Mouse (Mus musculus): ENCODE data around the gene Tifab. TPM values are rescaled to one million over a fixed set of nuclear protein-coding genes. Genes with fewer than 3 reads are reported as not detected.

Tifab gene
- polyA plus RNA-seq, 1 experiment: 2.8 TPM

DNA sequence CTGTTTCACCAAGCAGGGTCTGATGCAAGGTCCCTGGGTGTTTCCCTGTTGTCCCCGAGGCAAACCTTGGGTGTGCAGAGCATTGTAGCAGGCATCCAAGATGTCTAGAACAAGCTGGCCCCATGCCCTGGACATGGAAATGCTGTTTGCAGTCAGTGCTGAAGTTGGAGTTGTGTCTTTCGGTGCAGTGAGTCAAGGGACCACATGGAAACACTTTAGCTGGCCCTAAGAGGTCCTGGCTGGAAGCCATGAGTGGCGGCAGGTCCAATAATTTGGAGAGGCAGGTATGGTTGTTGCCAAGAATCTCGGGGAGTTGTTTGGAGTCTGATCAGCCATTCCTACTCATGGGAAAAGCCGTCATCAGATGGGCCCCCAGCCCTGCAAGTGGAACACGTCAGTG is 14.9 kb downstream of the Tifab start:
- H3K27ac ChIP-seq (replicated peaks; ENCODE audit: low read depth, low read length): no peak overlapping the region

DNA sequence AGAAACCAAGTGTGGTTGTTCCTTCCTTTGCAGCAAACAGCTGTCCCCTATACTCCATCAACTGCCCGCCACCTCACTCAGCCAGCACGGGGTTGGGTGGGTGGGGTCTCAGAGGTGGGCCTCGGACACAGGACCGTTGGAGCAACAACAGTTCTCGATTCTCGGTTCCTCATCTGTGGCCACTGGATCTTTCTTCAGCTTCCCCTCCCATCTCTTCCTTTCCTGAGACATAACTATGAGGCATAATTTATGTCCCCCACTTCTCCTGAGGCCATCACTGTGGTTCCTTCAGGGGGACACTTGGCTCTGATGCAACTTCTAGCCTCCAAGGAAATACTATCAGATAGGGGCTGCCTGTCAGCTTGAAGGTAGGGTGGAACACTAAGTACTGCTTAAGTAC is 15.8 kb downstream of the Tifab start:
- H3K27ac ChIP-seq (replicated peaks; ENCODE audit: low read depth, low read length): no peak overlapping the region
- H3K4me1 ChIP-seq (ENCODE audit: control insufficient read depth, insufficient read depth, insufficient read length, low read length): peaks cover 2% of the 10 kb centered on the region; the same call in 1 of the 2 replicates
- no peak overlapping the region for H3K4me3 ChIP-seq (ENCODE audit: insufficient read depth, low read depth, low read length)

More for the DNA sequence above, 14.9 kb downstream of the Tifab start:
- H3K4me1 ChIP-seq (ENCODE audit: control insufficient read depth, insufficient read depth, insufficient read length, low read length): peaks cover 2% of the 10 kb centered on the region; the same call in 1 of the 2 replicates
- H3K4me3 ChIP-seq (ENCODE audit: insufficient read depth, low read depth, low read length): no peak overlapping the region

DNA sequence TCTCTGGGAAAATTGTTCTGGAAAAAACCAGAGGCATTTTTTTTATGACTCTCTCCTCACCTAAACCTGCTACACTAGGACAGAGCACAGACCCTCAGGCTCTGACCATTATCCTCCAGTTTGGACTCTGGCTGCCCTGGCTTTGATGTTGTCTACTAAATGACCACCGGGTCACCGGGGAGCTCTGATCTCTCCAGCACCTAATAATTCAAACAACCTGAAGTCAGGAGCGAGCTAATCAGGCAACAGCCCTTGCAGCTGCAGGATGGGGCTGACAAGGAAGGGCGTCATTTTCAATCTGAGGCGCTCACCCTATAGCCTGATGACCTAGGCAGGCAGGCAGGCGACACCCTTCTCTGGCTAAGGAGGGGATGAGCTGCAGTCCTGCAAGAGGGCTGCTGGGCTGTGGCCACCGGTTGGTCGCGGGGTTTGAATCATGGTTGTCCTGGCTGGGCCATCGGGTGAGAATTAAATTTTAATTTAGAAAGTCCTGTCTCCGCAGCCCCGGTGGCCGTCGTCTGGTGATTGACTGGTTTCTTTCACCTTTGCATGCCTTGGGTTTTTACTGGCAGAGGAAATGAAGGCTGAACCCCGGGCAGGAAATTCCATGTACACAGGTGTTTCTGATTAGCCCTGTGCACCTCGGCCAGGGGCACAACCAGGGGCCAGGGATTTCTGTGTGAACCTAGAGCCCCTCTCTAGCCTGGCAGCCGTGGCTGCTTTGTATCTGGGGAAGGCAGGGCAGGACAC is 18.9 kb downstream of the Tifab start:
- Histone ChIP-seq H3K4me3 (ENCODE audit: insufficient read depth, low read depth, low read length) (no peak overlapping the region), H3K27ac (replicated peaks; ENCODE audit: low read depth, low read length) (no peak overlapping the region), H3K4me1 (ENCODE audit: control insufficient read depth, insufficient read depth, insufficient read length, low read length) (peaks cover 2% of the 10 kb centered on the region; the same call in 1 of the 2 replicates)

DNA sequence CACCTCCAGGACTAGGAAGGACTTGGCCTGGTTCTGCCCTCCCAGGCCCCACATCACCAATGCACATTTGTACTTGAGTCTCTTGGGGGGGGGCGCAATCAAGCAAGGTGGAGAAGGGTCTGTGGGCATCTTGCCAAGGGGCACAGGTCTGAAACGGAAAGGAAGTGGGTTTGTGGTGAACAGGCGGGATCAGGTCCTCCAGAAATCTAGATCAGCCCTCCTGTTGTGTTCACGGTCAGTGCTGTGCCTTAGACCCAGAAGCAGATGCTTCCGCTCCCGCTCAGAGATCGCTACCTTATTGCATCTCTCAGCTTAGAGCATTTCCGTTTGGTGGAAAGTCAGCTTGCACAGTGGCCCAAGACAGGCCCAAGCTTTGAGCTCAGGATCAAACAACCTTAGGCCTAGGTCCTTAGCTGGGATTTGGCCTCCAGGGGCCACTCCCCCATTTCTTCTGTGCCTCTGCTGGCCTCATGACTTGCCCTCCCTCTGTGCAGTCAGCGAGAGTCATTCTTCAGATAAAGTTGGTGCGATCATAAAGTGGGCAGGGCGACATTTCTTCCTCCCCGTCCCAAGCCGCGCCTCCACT is 19.6 kb downstream of the Tifab start:
- Histone ChIP-seq H3K27ac (replicated peaks; ENCODE audit: low read depth, low read length) (no peak overlapping the region), H3K4me3 (ENCODE audit: insufficient read depth, low read depth, low read length) (no peak overlapping the region), H3K4me1 (ENCODE audit: control insufficient read depth, insufficient read depth, insufficient read length, low read length) (peaks cover 2% of the 10 kb centered on the region; the same call in 1 of the 2 replicates)

DNA sequence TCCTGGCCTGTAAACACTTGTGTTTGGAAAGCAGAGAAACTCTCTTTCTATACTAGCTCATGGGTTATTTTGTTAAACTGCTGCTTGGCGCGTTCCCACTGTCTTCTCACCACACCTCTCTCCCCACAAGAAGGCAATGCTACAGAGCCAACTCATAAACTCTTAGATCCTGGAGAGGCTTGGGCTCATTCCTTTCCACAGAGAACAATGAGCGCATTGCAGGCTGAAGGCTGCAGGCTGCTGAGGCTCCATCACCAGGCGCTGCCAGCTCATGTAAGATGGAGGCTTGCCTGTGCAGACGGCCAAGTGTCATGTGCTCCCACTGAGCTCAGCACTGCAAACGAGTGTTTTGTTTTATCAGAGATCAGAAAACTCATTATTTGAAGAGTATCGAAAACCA is 23.0 kb downstream of the Tifab start:
- Histone ChIP-seq H3K4me3 (ENCODE audit: insufficient read depth, low read depth, low read length) (no peak overlapping the region), H3K27ac (replicated peaks; ENCODE audit: low read depth, low read length) (no peak overlapping the region), H3K4me1 (ENCODE audit: control insufficient read depth, insufficient read depth, insufficient read length, low read length) (no peaks in the 10 kb centered on the region)

DNA sequence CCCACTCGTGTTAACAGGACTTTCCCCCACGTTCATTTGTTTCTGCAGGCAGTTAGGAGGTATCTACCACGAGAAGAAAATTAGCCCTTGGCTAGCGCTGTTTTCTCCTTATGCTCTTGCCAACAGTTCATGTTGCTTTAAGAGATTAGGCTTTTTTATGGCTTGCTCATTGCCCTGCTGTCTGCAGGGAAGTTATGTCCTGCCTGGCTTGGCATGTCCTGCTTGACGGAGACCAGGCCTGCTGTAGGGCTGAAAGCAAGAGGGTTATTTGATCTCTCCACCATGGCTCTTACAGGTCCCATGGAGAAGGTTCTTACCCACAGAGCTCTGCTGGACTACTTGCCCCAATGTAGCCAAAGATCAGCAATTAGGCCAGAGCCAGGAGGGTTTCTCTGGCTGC is 23.6 kb downstream of the Tifab start:
- Histone ChIP-seq H3K27ac (replicated peaks; ENCODE audit: low read depth, low read length) (no peak overlapping the region), H3K4me3 (ENCODE audit: insufficient read depth, low read depth, low read length) (no peak overlapping the region), H3K4me1 (ENCODE audit: control insufficient read depth, insufficient read depth, insufficient read length, low read length) (no peaks in the 10 kb centered on the region)

DNA sequence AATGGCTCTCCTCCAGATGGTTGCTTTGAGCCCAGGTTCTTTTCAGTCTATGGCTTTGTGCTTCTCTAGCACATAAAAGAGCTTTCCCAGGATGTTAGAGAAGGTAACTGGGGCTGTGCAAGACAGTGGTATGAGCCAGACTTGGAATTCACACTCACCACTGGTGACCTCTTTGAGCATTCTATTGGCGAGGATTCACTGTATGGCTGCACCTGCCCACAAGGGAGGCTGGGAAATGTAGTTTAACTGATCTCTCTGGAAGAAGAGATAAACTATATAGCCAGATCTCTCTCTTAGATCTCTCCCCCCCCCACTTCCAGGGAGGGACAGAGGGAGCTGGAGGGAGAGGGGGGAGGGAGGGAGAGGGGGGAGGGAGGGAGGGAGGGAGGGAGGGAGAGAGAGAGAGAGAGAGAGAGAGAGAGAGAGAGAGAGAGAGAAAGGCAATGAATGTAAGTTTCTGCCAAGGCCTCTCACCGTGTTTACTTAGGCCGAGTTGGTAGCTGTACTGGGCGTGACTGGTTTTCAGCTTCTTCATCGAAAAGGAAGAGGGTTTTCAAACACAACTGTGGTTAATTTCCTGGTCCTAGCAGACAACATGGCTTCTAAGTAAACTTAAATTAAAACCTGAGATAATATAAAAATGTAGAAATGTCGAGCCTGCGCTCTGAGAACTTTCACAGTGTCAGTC is 25.8 kb downstream of the Tifab start:
- no peak overlapping the region for H3K27ac ChIP-seq (replicated peaks; ENCODE audit: low read depth, low read length)
- H3K4me3 ChIP-seq (ENCODE audit: insufficient read depth, low read depth, low read length): no peak overlapping the region
- H3K4me1 ChIP-seq (ENCODE audit: control insufficient read depth, insufficient read depth, insufficient read length, low read length): no peaks in the 10 kb centered on the region

DNA sequence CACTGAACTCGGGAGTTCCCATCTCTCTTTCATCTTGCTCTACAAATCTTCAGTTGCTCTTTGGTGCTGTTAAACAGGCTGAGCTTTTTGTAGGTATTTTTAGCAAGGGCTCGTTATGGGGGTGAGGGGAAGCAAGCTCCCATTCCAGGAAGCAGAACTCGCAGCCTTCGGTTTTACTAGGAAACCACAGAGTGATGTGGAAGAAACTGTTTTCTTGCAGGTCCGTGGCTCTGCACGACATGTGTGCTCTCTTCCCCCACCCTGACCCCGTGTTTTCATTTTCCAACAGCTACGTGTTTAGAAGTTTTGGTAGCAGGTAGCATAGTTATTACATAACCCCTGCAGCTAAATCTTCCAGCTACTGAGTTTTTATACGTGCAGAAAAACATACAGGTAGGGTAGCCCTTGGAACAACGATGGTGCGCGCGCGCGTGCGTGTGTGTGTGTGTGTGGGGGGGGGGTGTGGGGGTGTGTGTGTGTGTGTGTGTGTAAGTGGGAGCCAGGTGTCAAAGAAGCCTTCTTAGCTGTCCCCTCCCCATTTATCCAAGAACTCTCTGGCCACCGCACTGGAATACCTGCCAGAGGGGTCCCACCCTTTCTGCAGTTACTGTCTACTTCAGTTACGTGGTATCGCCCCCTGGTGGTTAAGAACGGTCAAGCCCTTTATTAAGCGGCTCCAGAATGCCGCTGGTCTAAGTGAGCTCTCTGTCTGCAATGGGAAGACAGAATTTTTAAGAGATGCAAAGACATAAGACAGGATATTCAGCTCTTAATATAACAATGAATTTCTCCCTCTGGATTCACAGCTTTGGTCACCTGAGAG is 27.1 kb downstream of the Tifab start:
- Histone ChIP-seq H3K4me1 (ENCODE audit: control insufficient read depth, insufficient read depth, insufficient read length, low read length) (no peaks in the 10 kb centered on the region), H3K27ac (replicated peaks; ENCODE audit: low read depth, low read length) (no peak overlapping the region), H3K4me3 (ENCODE audit: insufficient read depth, low read depth, low read length) (peak overlapping the region; percentile 26; the same call in 1 of the 2 replicates)

DNA sequence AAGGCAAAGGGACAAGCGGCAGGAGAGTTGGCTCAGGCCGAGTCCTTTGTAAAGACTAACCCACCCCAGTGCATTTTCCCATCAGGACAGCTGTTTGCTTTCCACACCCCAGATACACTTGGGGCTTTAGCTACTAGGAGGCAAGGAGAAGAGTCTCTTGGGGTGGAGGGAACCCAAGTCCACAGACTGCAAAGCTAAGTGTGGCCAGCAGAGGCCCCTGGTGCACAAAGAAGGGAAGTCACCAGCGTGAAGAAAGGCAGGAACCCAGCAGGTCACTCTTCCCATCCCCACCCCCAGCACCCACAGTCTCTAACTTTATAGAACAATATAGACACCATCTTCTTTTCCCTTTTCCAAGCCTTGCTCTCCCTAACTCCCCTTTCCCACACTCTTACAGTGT is 33.2 kb downstream of the Tifab start:
- Histone ChIP-seq H3K4me1 (ENCODE audit: control insufficient read depth, insufficient read depth, insufficient read length, low read length) (no peaks in the 10 kb centered on the region), H3K4me3 (ENCODE audit: insufficient read depth, low read depth, low read length) (no peak overlapping the region), H3K27ac (replicated peaks; ENCODE audit: low read depth, low read length) (no peak overlapping the region)

DNA sequence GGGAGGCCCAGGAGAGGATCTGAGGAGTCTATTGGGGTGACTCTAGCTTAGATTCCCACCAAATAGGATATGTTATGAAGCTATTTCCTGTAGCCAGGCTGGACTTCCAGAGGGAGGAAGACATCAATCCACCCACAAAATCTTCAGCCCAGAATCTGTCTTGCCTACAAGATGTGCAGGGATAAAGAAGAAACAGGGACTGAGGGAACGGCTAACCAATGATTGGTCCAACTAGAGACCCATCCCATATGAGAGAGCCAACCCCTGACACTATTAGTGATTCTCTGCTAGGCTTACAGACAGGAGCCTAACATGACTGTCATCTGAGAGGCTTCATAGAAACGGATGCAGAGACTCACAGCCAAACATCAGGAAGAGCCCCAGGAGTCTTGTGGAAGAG is 34.7 kb downstream of the Tifab start:
- Histone ChIP-seq H3K4me3 (ENCODE audit: insufficient read depth, low read depth, low read length) (no peak overlapping the region), H3K27ac (replicated peaks; ENCODE audit: low read depth, low read length) (no peak overlapping the region), H3K4me1 (ENCODE audit: control insufficient read depth, insufficient read depth, insufficient read length, low read length) (no peaks in the 10 kb centered on the region)

DNA sequence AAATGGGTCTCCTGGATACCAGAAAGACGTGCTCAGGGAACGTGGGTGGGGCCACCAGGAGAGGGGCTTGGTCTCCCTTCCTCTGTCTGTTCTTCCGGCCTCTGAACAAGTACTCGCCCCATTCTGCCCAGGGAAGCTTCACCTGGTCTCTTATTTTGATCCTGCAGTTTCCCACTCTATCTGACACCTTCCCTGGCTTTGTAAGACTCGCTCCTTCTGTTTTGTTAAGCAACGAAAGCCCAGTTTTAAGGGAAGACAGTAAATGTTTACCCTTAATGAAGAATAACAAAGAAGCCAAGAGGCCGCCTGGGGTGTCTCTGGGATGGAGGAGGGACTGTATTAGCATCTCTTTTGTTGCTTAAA is 35.6 kb downstream of the Tifab start:
- Histone ChIP-seq H3K4me3 (ENCODE audit: insufficient read depth, low read depth, low read length) (no peak overlapping the region), H3K27ac (replicated peaks; ENCODE audit: low read depth, low read length) (no peak overlapping the region), H3K4me1 (ENCODE audit: control insufficient read depth, insufficient read depth, insufficient read length, low read length) (no peaks in the 10 kb centered on the region)

DNA sequence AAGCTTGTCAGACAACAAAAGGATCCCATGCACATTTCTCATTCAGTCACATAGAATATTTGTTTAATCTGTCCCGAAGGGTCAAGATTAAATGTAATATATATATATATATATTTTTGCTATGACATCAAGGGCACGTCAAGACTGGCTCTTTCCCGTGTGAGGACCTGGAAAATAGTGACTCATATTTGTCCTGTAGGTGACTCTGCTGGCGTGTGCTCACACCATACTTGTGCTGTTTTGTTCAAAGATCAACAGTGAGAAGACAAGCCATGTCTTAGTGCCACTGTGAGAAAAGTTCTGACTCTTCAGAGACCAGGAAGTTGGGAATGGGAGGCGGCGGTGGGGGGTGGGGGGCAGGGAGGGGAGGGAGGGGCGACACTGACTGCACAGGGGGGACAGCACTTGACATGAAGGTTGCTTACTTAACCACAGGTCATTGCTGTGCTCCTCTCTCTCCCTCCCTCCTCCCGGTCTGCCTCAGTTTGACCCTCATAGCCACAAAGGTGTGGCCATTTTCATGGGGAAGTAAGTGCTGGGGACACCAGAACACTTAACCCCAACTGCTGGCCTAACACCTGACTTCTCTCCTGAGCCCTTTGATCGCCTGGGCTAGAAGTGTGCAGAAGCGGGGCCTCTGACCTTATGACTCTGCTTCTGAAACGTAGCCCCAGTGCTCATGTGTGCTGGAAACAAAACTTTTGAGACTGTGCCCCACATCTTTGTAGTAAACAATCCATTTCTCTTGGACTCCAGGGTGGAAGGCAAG is 36.1 kb downstream of the Tifab start:
- H3K27ac ChIP-seq (replicated peaks; ENCODE audit: low read depth, low read length): no peak overlapping the region
- H3K4me3 ChIP-seq (ENCODE audit: insufficient read depth, low read depth, low read length): no peak overlapping the region
- H3K4me1 ChIP-seq (ENCODE audit: control insufficient read depth, insufficient read depth, insufficient read length, low read length): no peaks in the 10 kb centered on the region

DNA sequence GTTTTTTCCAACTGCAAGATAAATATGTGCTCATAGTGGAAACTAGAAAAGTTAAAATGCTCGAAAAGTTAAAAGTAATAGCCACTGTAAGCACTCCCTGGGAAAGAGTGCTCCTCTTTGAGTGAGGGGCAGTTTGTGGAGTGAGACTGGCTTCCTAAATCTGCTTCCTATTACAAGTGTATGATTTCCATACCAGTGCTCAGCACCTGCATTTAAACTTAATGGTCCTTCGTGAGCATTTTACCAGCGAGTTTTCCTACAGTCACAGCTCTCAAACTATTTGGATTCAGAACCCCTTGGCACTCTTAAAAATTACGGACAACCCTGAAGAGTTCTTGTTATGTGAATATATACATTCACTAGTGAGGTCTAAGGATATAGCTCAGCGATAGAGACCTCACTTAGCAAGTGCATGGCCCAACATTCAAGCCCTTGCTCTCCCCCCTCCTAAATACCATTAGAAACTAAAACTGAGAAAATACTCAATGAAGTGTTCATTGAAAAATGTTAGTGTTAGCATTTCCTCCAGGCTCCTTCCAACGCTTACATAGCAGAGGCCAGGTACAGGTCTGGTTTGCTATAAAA is 39.4 kb downstream of the Tifab start:
- no peak overlapping the region for H3K4me3 ChIP-seq (ENCODE audit: insufficient read depth, low read depth, low read length)
- H3K4me1 ChIP-seq (ENCODE audit: control insufficient read depth, insufficient read depth, insufficient read length, low read length): peaks cover 8% of the 10 kb centered on the region
- no peak overlapping the region for H3K27ac ChIP-seq (replicated peaks; ENCODE audit: low read depth, low read length)

DNA sequence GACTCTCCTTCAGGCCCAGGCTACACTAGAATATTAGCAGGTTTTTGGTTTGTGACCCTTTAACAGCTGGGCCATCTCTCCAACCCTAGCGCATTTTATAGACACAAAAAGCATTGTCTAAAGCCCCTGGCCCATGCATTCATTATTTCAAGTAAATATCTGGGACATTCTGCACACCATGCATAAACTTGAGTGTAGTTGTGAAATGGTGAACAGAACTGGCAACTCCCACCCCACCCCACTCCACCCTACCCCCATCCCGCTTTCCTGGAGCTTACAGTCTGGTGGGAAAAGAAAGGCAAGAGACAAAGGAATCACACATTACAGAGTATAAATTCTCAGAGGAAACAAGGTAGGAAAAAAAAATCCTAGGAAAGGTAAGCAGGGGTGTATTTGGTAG is 42.5 kb downstream of the Tifab start, which contains the start of gene H2afy:
H2afy (minus strand) TSS at position 162 of the 400 bp plus-strand sequence.
- Histone ChIP-seq H3K4me1 (ENCODE audit: control insufficient read depth, insufficient read depth, insufficient read length, low read length) (peaks cover 28% of the 10 kb centered on the region), H3K27ac (replicated peaks; ENCODE audit: low read depth, low read length) (peak within 1 kb of the TSS; percentile 93), H3K4me3 (ENCODE audit: insufficient read depth, low read depth, low read length) (peak within 1 kb of the TSS; percentile 96)

All from brown adipose tissue, adult 24 weeks (tissue).